In the genomic region with DNA sequence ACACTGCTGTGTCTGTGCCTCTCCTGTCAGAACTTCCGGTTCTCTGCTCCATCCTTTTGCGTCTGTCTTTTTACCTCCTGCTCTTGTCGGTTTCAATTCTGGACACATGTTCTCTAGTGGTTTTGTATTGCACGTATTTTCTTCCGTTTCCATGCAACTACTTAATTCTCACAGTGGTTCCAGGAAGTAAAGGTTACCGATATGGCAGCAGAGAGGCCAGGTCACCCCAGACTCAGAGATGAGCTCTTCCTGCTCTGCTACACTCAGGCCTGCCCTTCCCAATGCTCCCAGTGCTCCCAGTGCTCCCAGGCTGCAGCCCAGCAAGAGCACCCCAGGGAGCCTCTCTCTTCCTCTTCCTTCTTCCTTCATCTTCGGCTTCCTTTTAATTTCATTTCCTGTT, we compare ENCODE assay signal across 16 mouse cellular contexts. TPM values are rescaled to one million over a fixed set of nuclear protein-coding genes. Genes with fewer than 3 reads are reported as not detected.
DNase-seq lines count a peak whose midpoint lies in the region; ATAC-seq lines count a peak whose summit lies in the region.
"Had no signal": no experiment of that assay in that cellular context is flagged by ENCODE, and none has a peak within 500 bp of the region (broad histone marks: within the 10 kb centered on the region; RNA-seq: fewer than 3 reads in every experiment).

No protein-coding gene starts in this region.

- WGBS in heart, embryonic 16.5 days, result 54% methylated on average over 7 of the region's 7 CpGs
- 3% methylated on average over 7 of the region's 7 CpGs for WGBS in macrophage (ENCODE audit: missing documents)

- no peaks in the 10 kb centered on the region for H3K27me3 ChIP-seq in heart, embryonic 16.5 days (ENCODE audit: control insufficient read depth, insufficient read depth, low read length)
- H3K27me3 ChIP-seq: heart, embryonic 15.5 days had no signal

- H3K36me3 ChIP-seq in heart, embryonic 16.5 days (ENCODE audit: control insufficient read depth, insufficient read depth), result no peaks in the 10 kb centered on the region
- H3K36me3 ChIP-seq in macrophage (ENCODE audit: inconsistent target), result no peaks in the 10 kb centered on the region
- H3K36me3 ChIP-seq: heart, embryonic 15.5 days; hindbrain, embryonic 15.5 days had no signal

- H3K9ac ChIP-seq in heart, embryonic 16.5 days (ENCODE audit: low read length), result no peak overlapping the region
- H3K9ac ChIP-seq: heart, embryonic 15.5 days; hindbrain, embryonic 15.5 days; lung, embryonic 14.5 days had no signal

- no peaks in the 10 kb centered on the region for H3K79me2 ChIP-seq in macrophage (ENCODE audit: inconsistent target)

- peaks cover 5% of the 10 kb centered on the region for H3K4me1 ChIP-seq in heart, embryonic 16.5 days (ENCODE audit: control insufficient read depth, insufficient read depth, low read length)

- peak overlapping the region; percentile 32; the same call in 1 of the 2 replicates for H3K27ac ChIP-seq in heart, embryonic 16.5 days (ENCODE audit: low read length)
- H3K27ac ChIP-seq in macrophage, result 0 out of 2 replicates have a peak overlapping the region, but pooled peaks have one; percentile 0
- H3K27ac ChIP-seq: heart, embryonic 15.5 days; hindbrain, embryonic 15.5 days had no signal

- H3K4me3 ChIP-seq in heart, embryonic 16.5 days (ENCODE audit: low read length), result no peak overlapping the region
- H3K4me3 ChIP-seq in macrophage (ENCODE audit: inconsistent target), result no peak overlapping the region
- H3K4me3 ChIP-seq: heart, embryonic 15.5 days; hindbrain, embryonic 15.5 days had no signal

- no peak overlapping the region for H3K4me2 ChIP-seq in heart, embryonic 16.5 days (ENCODE audit: low read depth, low read length)
- H3K4me2 ChIP-seq: heart, embryonic 15.5 days; hindbrain, embryonic 15.5 days; lung, embryonic 14.5 days had no signal

- no peak for DNase-seq in heart, adult 9 months (ENCODE audit: low spot score in 2 of 2)
- DNase-seq in thymus, postnatal 0 days (ENCODE audit: low spot score), result peak; percentile 52
- no peak for DNase-seq in thymus, postnatal 10 days (ENCODE audit: low spot score in 2 of 2)
- no peak for DNase-seq in lung, postnatal 4 days
- no peak for DNase-seq in retina, postnatal 1 day
- DNase-seq in kidney, adult 11 months, result no peak
- DNase-seq: adrenal gland, postnatal 10 days; cerebellum, postnatal 36 days; gastrocnemius, postnatal 25 days; kidney, postnatal 10 days; lung, embryonic 14.5 days had no signal

- 0 out of 2 replicates have a peak, but pooled peaks have one; percentile 42 for ATAC-seq in heart, embryonic 16.5 days (replicated peaks; ENCODE audit: extremely low read depth, insufficient read depth, low FRiP score)

- no peaks in the 10 kb centered on the region for H3K9me3 ChIP-seq in heart, embryonic 16.5 days (replicated peaks; ENCODE audit: control insufficient read depth, low read length)
- H3K9me3 ChIP-seq: heart, embryonic 15.5 days; hindbrain, embryonic 15.5 days had no signal

RNA-seq across cellular contexts. Expression of gene Atxn7l1, which starts 15.7 kb away (rescaled TPM):
- 10.2 and 10.8 TPM in 2 replicates for polyA plus RNA-seq in heart, embryonic 16.5 days (2015; fragmentation: Nextera tagmentation; extraction: Ambion mirVana)
- polyA plus RNA-seq in thymus, postnatal 0 days (2015; fragmentation: Nextera tagmentation; extraction: Ambion mirVana), result 27.3 and 34.3 TPM in 2 replicates
- 100 to 1,000 TPM; 107 to 302 (median 207) TPM for total RNA-seq in macrophage (2018; cell fraction: chromatin; rRNA removed)
- total RNA-seq in macrophage (2018; cell fraction: cytosol; rRNA removed), result 100 to 1,000 TPM in 4 of 26 experiments, 10 to 100 TPM in 22; 56.2 to 116 (median 76.1) TPM
- 100 to 1,000 TPM; 116 to 257 (median 175) TPM for total RNA-seq in macrophage (2018; cell fraction: nucleus; rRNA removed)
- 37.6 to 70.4 TPM (median 46.0 TPM) in 3 replicates for polyA plus RNA-seq in macrophage (2018)

RNA-seq across cellular contexts. Expression of gene Cdhr3, which starts 39.1 kb away (rescaled TPM):
- 0.28 and 0.55 TPM in 2 replicates for polyA plus RNA-seq in heart, embryonic 16.5 days (2015; fragmentation: Nextera tagmentation; extraction: Ambion mirVana)
- polyA plus RNA-seq in thymus, postnatal 0 days (2015; fragmentation: Nextera tagmentation; extraction: Ambion mirVana), result 0.22 and 0.23 TPM in 2 replicates
- under 1 TPM in 1 of 26 experiments, not detected in 25; 0.35 TPM for total RNA-seq in macrophage (2018; cell fraction: chromatin; rRNA removed)
- total RNA-seq in macrophage (2018; cell fraction: cytosol; rRNA removed), result under 1 TPM in 3 of 26 experiments, not detected in 23; under 0.01 to 0.04 (median 0.03) TPM
- total RNA-seq in macrophage (2018; cell fraction: nucleus; rRNA removed), result under 1 TPM in 1 of 26 experiments, not detected in 25; 0.18 TPM
- not detected in 3 replicates for polyA plus RNA-seq in macrophage (2018)
- polyA plus RNA-seq: limb, embryonic 11.5 days; lung, embryonic 14.5 days had no signal
